Mouse (Mus musculus): ENCODE data around the gene Tmod3.
A peak's percentile ranks its signal among the peaks of the same experiment; 100 is the strongest.

Tmod3 gene

DNA sequence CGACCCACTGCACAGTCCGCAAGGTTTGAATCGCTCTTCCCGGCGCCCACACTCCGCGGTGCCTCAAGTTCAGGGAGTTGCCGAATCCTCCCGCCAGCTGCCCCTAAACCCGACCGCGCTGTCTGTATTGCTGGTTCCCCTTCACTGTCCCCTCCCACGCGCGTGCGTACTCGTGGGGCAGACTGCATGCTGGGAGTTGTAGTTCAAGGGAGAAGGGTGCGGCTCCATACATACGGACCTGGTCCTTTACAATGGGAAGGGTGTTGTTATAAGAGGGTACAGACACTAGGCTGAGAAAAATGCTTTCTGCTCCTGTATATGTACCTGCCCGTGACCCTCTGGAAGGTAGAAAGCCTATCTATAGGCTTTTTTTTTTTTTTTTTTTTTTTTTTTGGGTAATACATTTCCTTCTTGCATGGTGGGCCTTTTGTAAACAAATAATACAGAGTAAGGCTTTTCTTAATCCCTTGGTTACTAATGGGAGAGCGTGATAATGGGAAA lies at the start of gene Tmod3:
Gene Tmod3 (minus strand): TSS at position 146 of the 501 bp plus-strand sequence.
- DNase-seq (ENCODE audit: low spot score in 2 of 2), result peak; percentile 87 to 92

DNA sequence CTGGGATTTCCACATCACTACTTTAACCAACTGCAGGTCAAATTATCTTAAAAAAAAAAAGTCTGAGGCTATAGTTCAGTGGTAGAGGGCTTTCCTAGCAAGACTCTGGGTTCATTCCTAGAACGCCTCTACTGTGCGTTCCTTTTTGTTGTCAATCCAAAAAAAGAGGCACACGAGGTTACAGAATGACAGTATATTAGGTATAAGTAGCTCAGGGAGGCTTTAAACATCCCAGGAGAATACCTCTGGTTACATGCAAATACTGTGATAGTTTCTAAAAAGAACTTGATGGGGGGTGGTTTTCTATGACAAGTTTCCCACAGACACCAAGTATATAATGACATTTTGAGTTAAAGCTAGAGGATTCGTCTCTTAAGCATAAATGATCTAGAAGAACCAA lies 48.0 kb upstream of the Tmod3 start:
- DNase-seq (ENCODE audit: low spot score in 2 of 2), result no peak

DNA sequence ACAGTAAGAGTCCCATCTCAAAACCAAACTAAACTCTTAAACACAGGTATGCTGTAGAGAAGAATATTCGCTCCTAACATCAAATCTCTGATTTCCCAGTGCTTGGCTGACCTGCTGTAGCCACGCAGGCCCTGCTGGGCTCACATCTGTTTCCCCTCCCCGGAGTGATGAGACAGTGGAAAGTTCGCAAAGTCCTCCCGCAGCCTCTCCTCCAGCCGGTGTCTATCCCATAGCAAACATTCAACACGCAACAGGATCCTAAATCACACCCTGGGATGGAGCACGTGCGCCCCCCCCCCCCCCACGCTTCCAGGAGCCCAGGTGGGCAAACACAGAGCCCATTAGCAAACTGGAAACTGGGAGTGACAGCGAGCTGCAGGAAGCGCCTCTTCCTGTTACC lies 42.1 kb upstream of the Tmod3 start:
- DNase-seq (ENCODE audit: low spot score in 2 of 2), result no peak

DNA sequence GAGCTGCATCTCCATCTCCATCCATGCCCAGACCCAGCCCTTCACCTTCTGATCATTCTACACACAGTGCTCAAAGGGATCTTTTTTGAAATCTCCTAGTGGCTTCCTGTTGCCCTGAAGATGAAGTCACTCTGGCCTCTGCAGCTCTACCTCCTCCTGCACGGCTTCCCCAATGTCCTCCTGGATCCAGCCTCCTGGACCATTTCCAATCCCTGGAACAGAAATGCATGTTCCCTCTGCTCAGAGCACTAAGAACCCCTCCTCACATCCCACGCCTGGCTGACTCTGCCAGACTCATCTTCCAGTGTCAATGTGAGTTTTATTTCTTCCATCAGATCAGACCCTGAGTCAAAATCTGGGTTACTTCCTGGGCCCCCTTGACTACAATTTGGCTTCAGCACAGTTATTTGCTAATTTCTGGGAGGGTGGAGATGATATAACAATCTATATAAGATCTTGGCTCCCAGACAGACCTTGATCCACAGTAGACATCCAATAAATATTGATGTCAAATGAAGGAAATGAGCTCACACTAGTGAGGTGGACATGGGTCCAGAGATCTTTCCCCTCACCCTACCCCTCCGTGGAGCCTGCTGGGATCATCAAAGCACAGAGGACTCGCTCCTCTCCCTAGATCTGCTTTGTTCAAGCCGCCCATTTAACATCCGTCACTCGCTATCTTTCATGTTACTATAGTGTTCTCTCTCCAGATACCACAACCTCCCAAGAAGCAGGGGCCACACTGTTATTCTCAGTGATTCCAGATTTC lies 40.9 kb upstream of the Tmod3 start:
- DNase-seq (ENCODE audit: low spot score in 2 of 2), result peak in 1 of 2 experiments; percentile 64

DNA sequence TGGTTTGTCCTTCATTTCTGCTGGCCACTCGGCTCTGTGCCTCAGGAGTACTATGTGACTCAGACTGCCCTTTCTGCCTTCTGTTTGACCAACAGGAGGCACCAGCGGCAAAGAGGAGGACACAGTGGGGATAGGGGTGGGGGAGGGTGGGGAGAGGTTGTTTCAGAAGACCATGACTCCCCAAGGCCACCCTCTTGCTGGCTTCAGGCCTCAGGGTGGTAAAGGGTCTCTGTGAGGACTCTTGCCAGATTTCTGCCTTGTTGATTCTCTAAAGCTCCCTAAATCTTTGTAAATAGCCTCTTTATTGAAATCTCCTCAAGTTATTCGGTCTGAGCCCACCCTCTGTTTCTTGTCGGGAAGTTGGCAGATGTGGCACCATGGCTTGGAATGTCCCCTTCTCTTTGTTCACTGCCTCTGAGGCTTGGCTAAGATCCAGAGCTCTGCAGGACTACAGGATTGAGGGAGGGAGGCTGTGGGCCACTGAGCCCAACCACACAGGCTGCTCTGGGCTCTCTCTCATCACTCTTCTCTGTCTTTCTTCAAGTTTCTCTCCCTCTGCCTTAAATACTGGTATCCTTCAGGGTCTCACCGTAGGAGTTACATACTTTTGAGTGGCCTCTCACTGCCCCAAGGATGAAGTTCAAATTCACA lies 39.9 kb upstream of the Tmod3 start:
- DNase-seq (ENCODE audit: low spot score in 2 of 2), result peak; percentile 27 to 70

DNA sequence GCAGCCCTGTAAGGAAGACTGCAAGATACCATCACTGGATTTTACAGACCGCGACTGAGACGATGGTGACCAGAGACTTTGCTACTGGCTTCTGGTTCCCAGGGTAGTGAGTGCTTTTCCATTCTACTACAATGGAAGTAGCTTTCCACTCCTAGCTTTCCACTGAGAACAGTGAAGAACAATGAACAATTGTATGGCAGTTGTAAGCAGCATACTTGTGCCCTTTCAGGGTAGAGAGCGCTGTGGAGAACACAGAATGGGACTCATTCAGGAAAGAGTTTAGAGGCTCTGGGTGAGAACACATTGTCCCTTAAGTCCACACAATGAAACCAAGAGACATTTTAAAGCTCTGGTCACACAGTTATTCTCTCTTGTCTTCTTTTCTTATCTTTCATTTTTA lies 38.1 kb upstream of the Tmod3 start:
- no peak for DNase-seq (ENCODE audit: low spot score in 2 of 2)

DNA sequence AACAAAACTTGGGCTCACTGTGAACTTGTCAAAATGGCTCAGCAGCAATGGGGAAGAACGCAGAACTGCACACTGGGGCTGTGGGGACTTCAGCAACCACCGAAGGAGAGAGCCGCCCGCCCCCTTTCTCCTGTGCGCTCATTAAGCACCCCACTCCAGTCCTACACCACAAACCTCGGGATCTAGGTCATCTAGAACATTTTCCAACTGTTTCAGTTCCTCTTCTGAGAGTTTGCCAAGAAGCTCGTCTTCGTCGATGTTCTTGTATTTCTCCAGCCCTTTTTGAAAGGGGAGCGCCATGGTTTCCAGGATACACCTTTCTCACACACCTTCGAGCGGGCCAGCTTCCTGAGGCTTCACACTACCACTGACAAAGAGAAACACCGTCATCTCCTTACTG lies 37.6 kb upstream of the Tmod3 start:
- DNase-seq (ENCODE audit: low spot score in 2 of 2), result no peak

DNA sequence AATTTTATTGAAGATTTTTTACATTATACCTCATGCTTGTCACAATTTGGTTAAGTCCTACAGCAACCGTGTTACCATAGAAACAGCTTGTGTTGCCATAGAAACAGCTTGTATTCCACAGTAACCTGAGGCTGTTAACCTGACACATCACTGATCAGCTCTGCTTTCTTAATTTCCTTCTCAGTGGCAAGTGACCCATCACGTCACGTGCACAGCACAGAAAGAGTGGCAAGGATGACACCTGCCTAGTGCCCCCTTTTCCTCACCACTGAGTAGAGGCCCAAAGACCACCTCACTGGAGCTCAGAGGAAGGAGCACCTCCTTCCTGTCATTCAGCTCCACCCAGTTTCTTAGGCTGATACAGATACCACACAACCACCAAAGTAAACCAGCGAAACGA lies 34.0 kb upstream of the Tmod3 start:
- DNase-seq (ENCODE audit: low spot score in 2 of 2), result no peak

DNA sequence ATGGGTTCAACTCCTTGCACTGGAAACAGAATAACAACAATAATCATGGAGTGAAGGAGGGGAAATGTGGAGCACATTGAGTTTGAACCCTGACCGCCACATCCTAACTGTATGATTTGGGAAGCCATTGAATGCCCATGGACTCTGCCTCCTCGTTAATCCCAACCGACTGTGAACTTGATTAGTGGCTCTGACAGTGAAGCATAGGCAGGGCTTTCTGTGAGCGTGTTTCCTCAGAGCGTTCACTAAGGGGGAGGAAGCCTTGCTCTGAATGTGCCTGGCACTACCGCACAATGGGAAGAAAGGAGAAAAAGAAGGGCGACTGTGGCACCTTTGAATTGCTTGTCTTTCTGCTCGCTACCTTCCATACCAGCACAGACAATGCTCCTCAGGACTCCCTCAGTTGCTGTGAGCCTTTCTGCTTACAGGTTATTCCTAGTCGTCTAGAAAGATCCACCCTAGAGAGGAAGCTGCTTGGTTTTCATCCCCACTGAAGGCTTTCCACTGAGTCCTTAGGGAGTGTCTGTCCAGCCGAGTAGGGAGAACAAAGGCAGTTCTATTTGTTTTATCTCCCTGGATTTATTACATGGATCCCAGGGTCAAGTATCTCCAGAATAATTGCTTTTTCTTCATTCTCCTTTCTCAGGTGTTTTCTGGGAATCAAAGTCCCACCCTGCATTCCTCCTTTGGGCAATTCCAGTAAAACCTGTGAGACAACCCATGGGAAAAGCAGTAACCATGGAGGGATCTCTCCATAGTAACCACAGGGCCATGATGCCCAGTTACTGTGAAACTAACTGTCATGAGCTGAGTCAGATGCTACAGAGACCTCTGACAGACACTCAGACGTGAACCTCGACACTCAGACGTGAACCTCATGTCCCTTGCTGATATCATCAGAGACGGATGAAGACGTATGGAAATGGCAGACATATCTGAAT lies 30.7 kb upstream of the Tmod3 start:
- no peak for DNase-seq (ENCODE audit: low spot score in 2 of 2)

DNA sequence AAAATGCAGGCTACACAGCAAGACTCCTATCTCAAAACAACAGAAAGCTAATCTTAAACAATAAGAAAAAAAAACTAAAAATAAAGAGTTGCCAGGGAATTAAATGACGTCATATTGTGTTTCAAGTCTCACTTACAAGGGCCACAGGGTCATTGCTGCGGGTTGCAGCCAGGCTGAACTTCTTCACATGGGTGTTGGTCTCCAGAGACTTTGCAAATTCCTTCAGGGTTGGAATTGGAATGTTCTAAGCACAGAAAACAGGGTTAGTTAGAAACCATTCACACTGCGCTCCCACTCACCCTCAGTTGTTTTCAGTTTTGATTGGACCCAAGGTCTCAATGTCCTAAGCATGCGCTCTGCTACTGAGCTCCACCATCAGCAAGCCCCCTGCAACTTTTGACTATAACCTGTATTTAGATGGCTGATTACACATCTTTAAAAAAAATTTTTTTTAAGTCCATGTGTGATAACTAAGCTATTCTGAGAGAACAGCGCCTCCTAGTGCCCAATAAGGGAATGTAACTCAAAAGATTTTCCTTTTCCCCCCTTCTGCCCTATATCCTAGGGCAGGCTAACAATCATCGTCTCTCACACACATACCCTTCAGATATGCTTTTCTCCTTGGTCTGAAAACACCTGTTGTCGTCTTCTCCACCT lies 22.4 kb upstream of the Tmod3 start:
- DNase-seq (ENCODE audit: low spot score in 2 of 2), result no peak

DNA sequence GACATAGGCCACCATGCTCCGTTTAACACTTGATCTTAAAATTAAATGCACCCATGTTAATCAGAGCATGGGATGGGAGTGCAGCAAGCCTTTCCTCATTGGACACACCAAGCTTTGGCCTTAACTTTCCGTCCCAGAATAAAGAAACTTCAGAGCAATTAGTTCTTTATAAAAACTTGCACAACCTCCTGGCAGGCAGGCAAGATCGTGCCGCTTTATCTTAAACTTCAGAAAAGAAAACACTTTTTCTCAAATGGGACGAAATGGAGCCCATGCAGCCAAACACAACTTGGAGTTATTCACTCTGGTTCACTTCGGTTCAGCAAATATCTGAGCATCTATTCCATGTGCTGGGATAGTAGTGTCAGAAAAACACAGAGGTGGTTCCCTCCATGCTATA lies 19.9 kb upstream of the Tmod3 start:
- DNase-seq (ENCODE audit: low spot score in 2 of 2), result no peak

DNA sequence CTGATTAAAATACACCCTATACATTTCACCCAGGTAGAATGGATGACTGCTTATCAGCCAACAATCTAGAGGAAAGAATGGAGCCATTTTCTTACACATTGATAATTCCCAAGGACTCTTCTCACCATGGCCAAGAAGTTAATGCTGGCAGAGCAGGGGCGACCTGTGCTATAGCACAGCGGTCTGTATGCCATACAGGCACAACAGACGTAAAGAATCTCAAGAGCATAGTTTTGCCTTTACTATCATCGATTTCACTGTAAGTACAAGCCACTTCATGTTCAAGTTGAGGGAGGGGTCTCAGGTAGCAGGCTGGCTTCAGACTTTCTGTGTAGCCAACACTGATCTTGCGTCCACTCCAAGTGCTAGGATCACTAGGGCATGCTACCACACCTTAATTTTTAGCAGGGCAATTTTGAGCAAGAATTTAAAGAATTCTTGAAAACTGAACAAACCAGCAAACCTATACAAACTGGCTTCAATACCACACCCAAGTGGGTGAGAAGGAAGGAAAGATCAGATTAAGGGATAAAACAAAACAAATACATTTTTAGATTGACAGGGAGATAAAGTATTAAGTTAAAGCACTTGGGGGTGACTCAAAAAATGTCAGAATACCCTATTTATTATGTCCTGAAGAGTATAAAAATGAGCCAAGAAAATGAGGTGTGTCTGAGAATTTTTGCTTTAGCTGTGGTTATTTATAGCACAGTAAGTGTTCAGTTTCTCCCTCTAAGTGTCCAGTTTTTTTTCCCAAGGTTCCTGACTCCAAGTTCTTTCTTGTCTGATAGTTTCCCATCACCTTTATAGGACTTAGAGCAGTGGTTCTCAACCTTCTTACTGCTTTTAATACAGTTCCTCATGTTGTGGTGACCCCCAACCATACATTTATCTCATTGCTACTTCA lies 11.8 kb upstream of the Tmod3 start:
- DNase-seq (ENCODE audit: low spot score in 2 of 2), result no peak

DNA sequence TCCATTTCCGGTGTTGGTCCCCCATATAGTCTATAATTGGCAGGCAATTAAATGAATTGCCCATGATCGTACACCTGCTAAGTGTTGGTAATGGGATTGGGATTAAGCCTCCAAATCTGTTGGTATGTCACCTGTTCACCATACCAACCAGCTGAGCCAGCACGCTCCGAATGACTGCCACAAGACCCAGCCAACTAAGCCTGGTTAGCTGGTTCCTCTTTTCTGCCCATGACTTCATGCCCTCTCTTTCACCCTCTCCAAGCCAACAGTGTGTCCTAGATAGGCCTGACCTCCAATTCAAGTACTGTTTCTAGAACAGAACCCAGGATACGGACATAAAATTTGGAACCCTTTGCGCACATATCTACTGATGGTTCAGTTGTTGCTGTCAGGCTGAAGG lies 8.9 kb upstream of the Tmod3 start:
- no peak for DNase-seq (ENCODE audit: low spot score in 2 of 2)

DNA sequence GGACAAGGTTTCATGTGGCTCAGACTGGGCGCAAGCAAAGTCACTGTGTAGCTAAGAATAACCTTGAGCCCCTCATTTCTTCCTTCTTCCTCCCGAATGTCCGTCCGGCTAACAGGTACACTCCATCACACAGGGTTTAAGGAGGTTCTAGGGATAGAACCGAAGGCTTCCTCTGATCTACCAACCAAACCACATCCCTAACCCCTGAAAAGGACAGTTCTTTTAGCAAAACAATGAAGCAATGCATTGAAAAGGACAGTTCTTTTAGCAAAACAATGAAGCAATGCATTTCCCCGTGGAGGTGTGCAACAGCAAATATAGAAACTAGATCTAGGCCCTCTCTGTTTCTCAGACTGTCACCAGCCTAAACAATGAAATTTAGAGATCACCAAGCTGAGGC lies 5.4 kb upstream of the Tmod3 start:
- DNase-seq (ENCODE audit: low spot score in 2 of 2), result no peak

DNA sequence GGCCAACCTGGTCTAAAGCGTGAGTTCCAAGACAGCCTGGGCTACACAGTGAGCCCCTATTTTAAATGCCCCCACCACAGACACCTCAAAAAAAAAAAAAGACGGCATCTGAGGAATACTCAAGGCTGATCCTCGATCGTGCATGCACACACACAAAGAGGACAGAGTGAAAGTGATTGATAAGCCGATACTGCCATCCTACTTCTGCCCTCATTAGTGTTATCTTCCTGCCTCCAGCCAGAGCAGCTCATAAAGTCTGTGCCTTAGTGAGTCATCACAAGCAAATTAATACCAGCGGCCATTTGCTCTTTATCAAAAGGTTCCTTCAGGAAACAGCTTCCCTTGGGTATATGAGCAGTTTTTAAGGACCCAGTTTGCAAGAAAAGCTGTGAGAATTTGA lies 4.2 kb upstream of the Tmod3 start:
- DNase-seq (ENCODE audit: low spot score in 2 of 2), result no peak

DNA sequence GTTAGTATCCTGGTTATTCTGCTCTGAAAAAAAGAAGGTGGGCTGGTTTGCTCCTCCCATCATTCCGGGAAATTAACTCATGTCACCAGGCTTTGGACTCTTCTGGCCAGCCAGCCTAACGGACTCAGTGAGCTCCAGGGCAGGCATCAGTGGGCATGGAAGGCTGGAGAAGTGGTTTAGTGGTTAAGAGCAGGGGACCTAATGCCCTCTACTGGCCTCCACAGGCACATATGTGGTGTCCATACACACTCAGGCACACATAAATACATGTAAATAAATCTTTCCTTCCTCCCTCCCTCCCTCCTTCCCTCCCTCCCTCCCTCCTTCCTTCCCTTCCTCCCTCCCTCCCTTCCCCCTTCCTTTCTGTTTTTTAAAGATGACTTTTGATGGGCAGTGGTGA lies 3.7 kb upstream of the Tmod3 start:
- DNase-seq (ENCODE audit: low spot score in 2 of 2), result no peak

DNA sequence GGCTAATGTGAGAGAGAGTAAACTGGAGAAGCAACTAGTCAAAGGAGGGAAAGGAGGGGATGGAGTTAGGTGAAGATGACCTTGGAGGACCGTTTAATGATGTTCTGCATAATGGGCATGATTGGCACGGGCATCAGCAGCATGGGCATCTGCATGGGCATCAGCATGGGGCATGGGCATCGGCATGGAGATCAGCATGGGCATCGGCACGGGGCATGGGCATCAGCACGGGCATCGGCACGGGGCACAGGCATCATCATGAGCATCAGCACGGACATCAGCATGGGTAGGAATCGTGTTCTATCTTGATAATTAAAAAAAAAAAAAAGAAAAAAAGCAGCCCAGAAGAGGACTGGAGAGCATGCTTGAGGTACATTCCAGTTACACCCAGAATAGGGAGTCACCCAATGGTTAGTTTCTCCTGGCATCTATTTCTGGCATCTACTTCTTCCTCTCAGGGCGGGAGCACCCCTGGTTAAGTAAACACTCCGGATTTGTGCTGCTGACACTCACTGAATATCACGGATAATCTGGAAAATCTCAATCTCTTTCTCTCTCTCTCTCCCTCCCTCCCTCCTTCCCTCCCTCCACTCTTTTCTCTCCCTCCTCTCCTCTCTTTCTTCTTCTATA lies 1.7 kb upstream of the Tmod3 start:
- no peak for DNase-seq (ENCODE audit: low spot score in 2 of 2)

DNA sequence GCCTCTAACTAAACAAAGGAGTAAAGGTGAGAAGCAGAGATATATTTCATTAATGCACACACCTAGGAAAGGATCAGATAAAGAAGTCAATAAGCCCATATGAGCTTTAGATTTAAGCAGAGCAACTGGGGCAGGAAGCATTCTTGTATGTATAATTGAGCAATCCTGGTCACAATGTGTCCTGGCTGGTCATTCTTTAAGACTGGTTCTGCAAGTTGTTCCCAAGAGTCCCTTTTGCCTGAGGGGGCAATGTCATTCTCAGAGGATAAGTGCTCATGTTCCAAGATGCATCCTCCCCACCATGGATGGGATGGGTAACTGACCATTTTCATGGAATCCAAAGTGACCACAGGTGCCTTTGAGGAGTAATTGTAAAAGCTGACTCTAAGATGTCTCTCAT lies 896 bp upstream of the Tmod3 start:
- no peak for DNase-seq (ENCODE audit: low spot score in 2 of 2)

DNA sequence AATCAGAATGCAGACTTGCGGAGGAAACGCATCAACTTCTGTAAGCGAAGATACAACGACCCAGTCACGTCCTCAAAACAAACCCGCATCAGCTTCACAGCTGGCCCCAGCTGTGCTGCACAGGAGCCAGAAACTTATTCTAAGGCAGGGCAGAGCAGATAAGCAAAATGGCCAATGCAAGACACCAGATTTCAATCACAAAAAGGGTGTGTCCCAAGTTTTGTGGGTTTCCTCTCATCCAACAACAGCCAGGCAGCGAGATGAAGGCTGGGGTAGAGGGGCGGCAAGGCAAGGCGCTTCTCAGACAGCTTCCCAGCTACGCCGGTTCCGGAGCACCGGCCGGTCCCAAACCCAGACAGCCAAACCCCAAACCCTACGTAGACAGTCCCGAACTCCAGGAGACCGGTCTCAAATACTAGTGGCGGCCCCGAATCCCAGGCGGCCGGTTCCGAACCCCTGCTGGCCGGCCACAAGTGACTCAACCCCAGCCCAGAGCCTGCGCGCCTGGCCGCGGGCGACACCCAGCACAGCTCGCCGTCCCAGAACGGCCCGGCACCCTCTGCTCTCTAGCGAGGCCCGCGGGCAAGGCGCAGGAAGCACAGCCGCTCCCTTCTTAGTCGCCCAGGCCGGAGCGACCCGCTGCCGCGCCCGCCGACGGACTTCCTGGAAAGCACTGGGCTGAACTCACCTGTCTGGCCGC lies 495 bp downstream of the Tmod3 start:
- no peak for DNase-seq (ENCODE audit: low spot score in 2 of 2)

DNA sequence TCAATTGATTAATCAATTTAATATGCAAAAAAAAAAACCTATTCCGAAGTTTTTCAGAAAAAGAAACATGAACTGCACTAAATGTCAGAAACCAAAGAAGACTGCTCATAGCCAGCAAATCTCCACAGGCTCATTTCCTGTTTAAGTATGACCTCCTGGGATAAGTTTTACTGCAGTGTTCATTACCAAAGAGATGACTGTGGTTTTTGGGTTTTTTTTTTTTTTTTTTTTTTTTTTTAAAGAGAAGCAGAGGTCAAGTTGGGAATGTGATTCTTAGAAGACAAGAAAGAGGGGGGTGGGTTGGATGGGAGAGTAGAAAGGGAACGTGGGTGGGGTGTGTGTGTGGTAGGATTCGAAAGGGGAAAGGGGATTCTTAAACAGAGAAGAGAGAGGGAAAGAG lies 1.1 kb downstream of the Tmod3 start:
- DNase-seq (ENCODE audit: low spot score in 2 of 2), result no peak
